Mouse (Mus musculus) c-Kit-positive CD71-positive TER-119-negative erythroid progenitor cells, embryonic 14.5 days (primary cell): ENCODE measurements at regions not wholly inside any gene's neighbourhood (a gene's known extent, or its start where the extent isn't known, plus 50 kb on each side); places are given as distances from the start of the nearest gene placed in this dataset.

Source experiments
- DNase-seq: peaks from one replicate; pipeline ENCODE4 v3.0.0-alpha.2; 2013; ENCODE audit warnings: low read depth

GRCm38 (mm10) chr11:79881812-79882211 is 80.4 kb downstream of the Utp6 start:
- DNase-seq, result no peak

DNA sequence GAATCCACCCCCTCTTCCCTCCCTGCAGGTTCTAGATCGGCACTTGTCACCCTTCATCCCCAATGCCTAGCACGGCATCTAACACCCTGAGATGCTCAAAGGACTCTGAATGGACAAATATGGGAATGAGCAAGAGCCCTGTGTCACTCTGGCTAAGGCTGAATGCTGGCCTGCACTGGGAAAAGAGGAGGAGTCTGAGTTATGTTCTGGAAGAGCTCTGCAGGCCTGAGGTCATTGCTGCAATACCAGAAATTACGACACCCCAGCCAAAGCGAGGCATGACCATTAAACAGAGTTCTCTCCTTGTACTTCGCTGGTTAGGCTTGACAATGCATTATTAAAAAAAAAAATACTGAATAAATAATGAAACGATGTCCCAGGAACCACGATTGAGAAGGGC is 84.1 kb downstream of the Utp6 start:
- no peak for DNase-seq

GRCm38 (mm10) chr11:79877184-79877745 is 84.9 kb downstream of the Utp6 start:
- no peak for DNase-seq

- no peak for DNase-seq
Observed at GRCm38 (mm10) chr11:79871783-79872628, 90.2 kb downstream of the Utp6 start.

DNA sequence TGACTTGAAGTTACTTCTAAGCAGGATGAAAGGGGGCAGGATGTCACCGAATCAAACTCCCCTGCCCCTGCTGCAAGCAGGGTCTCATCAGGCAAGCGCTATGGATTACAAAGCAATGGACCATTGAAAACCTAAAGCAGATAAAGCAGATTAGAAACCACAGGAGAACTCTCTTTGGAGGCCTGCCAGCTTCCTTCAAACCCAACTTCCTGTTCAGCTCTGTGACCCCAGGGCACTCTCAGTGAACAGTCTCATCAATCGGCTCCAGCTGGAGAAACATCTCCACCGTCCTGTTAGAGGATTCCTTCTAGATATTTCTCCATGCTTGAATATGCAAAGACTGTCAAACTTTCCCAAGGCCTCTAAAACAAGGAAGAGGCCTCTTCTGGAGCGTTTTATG is 92.0 kb downstream of the Utp6 start:
- no peak for DNase-seq

DNA sequence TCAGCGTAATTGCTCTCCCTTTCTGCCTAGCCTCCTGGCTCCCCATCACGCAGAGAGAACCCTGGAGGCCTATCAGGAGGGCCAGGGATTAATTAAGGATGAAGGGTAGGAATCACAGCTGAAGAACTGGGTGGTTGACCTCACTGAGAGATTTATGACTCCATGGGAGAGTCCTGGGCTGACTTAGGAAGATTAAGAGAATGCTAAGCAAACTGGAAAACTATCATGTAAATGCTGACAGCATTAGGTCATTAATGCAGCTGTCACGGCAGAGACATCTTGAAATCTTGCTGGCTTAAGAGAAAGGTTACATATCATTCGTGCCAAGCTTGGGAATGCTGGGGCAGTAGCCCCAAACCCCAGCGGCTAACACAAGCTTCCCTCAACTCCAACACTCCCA is 93.2 kb downstream of the Utp6 start:
- no peak for DNase-seq

DNA sequence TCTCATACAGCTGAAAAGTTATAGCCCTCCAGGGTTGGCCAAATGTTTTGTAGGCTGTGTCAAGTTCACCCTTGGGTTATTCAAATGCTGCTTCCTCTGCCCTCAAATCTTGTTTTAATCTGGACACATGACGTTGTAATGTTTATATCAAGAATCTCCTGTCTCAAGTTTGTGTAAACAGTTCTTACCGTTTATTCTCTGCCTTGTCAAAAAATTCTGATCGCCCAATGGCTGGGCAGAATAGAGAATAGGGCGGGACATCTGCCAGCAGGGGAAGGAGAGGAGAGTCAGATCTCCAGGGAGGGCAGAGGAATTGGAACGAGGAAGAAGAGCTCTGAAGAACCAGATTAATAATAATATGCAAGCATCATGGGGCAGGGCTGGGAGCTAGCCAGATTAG is 97.4 kb downstream of the Utp6 start:
- DNase-seq, result no peak

- no peak for DNase-seq
Observed at GRCm38 (mm10) chr11:79863487-79864175, 98.6 kb downstream of the Utp6 start.

DNA sequence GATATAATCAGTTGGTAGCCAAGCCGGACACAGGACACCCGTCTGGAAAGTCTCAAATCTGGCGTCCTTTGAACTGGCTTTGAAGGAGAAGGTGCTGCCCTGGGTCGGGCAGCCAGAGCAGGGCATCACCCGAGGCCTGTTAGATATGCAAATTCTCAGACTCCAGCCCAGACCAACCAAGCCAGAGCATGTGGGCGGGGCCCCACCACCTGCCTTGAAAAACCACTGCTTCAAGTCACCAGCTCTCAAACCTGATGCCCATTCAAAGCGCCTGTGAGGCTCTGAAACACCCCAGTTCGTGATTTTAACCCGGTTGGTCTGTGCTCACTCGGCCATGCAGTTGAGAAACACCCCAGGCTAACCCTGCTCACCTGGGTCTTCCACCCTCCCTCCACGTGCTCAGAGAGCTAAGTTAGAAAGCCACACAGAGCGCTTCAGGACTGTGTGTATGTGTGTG is 101.6 kb downstream of the Utp6 start:
- DNase-seq, result no peak

- no peak for DNase-seq
Observed at GRCm38 (mm10) chr11:79856376-79856775, 105.8 kb downstream of the Utp6 start.

GRCm38 (mm10) chr11:79849545-79849944 is 112.6 kb downstream of the Utp6 start:
- no peak for DNase-seq

- no peak for DNase-seq
Observed at GRCm38 (mm10) chr11:79844436-79844835, 117.8 kb downstream of the Utp6 start.

GRCm38 (mm10) chr11:79843021-79843420 is 119.2 kb downstream of the Utp6 start:
- no peak for DNase-seq

DNA sequence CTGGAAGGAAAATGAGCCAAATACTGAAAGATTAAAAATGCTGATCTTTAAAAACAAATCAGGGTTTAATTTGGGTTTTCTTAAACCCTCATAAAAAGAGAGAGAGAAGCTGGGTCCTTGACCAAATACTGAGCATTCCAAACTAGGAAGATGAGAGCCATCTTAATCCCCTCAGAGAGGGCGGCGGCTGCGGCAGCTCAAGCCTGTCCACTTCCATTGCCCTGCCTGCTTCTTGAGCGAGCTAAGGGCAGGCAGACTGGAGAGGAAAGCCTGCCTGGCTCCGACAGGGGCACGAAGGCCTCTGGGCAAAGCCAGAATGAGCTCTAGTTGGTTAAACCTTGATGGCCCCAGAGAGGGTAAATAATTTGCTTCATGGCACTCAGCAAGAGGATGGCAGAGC is 122.2 kb downstream of the Utp6 start:
- DNase-seq, result no peak

DNA sequence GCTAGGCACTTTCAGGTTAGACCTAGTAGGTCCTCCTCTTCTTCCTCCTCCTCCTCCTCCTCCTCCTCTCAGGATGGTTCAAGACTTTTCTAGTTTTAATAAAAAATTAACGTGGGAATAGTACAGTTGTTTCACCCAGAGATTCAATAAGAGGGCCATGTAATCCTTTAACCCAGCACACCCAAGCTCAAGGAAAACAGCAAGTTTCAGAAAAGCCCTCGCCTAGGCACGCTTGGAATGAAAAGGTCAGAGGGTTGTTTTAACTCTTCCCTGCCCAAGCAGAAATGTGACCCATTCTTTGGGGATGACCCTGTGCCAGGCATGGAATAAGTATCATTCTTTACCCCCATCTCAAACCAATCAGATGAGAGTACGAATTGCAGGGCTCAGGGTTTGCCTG is 124.1 kb downstream of the Utp6 start:
- no peak for DNase-seq

- DNase-seq, result peak; percentile 57
Observed at GRCm38 (mm10) chr11:79837076-79837990, 124.9 kb downstream of the Utp6 start.

GRCm38 (mm10) chr11:79835873-79836272 is 126.3 kb downstream of the Utp6 start:
- no peak for DNase-seq

- DNase-seq, result no peak
Observed at GRCm38 (mm10) chr11:79833817-79834216, 128.4 kb downstream of the Utp6 start.

DNA sequence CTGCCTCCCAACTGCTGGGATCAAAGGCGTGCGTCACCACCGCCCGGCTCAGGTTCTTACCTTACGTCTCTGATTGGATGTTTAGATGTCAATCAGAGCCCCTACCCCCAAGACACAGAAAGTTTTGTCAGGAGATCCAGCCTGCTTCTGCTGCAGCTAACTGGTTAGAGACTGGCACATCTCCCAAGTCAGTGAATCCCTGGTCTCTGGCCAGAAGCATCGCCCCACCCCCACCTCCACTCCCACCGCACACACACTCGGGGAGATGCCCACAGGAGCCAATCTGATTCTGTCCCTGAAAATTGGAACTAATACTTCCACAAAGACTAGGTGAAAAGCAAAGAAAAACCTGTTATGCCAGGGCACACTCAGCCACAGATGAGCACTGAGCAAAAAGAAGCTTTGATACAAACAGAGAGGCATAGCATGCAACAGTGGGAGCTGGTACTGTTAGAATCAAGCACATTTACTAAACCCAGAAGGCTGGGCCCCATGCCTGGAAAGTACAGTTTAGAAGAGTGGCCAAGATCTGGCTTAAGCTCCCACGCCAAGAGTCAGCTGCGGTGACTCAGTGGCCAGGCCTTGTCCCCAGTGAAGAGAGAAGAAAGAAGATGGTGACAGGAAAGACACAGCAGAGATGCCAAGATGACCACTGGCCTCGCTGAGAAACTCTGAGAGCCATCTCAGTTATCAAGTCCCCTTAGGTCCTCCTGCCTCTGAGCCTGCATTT is 130.4 kb downstream of the Utp6 start:
- no peak for DNase-seq

DNA sequence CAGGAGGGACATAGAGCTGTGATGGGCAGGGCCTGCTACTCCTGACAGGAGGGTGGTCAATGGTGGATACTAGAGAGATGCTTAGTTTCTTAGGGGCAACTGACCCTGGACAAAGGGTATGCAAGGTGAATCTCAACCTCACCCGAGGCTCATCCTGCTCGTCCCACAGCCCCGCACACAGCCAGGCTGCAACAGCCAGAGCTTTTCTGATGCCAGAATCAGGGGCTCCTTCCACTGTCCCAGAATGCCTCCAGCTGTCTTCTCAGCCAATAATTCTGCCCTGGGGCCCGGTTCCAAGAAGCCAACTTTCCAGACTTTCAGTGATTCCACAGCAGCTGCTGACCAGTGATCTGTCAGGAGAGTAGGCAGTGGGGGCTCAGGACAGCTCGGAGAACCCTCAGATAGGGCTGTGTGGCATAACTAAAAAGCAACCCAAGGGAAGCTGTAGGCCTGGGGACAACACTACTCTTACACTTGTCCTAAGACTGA is 131.6 kb downstream of the Utp6 start:
- DNase-seq, result no peak

DNA sequence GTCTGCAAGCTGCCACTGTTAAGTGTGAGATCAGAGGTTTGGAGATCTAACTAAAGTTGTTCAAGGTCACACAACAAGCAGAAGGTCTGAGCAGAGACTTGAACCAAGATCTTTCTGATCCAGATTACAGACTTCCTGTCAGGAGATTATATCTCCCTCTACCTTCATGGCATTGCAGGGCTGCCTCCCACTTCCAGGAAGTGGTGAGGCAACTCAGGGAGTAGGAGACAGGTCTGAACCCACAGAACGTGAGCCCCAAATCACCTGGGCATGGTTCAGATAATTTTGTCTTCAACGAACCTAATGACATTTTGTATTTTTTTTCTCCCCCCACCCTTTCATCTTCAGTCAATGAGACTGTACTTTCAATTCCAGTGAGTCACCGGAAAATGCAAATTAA is 135.2 kb downstream of the Utp6 start:
- DNase-seq, result no peak
